Mouse (Mus musculus): ENCODE results near the gene Rab8b. TPM values are rescaled to one million over a fixed set of nuclear protein-coding genes. Genes with fewer than 3 reads are reported as not detected.

Gene Rab8b
- 98.7 and 104 TPM in 2 replicates for total RNA-seq (2015; ENCODE audit: low replicate concordance)
- total RNA-seq (2017; ENCODE audit: low replicate concordance), result 113 and 121 TPM in 2 replicates

GRCm38 (mm10) chr9:66919382-66919971 lies at the start of gene Rab8b:
Gene Rab8b, minus strand, starts transcription at chr9:66919687.
- peak; percentile 84 for ATAC-seq (replicated peaks; ENCODE audit: low FRiP score, poor library complexity, severe bottlenecking)

GRCm38 (mm10) chr9:66967492-66967891 lies 48.0 kb upstream of the Rab8b start:
- no peak for ATAC-seq (replicated peaks; ENCODE audit: low FRiP score, poor library complexity, severe bottlenecking)

- ATAC-seq (replicated peaks; ENCODE audit: low FRiP score, poor library complexity, severe bottlenecking), result no peak
Measured at GRCm38 (mm10) chr9:66961478-66961877, 42.0 kb upstream of the Rab8b start.

GRCm38 (mm10) chr9:66957451-66957850 lies 38.0 kb upstream of the Rab8b start:
- ATAC-seq (replicated peaks; ENCODE audit: low FRiP score, poor library complexity, severe bottlenecking), result no peak

GRCm38 (mm10) chr9:66952886-66953285 lies 33.4 kb upstream of the Rab8b start:
- no peak for ATAC-seq (replicated peaks; ENCODE audit: low FRiP score, poor library complexity, severe bottlenecking)

DNA sequence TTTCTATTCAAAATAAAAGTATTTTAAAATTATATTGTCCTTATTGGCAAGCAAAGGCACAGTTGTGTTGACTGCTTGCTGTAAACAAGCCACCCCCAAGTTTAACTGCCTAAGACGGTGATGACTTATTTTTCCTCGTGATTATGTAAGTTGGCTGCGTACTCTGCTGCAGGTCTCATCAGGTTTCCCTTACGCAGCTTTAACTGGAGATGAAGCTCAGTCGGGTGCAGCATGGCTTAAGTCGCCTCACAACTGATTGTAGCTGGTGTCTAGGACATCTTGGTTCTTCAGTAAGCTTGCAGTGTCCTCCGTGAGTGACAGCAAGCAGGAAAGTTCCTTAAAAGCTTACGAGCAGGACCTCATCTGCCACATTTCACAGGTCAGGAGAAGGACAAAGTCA lies 32.8 kb upstream of the Rab8b start:
- no peak for ATAC-seq (replicated peaks; ENCODE audit: low FRiP score, poor library complexity, severe bottlenecking)

GRCm38 (mm10) chr9:66948536-66948935 lies 29.0 kb upstream of the Rab8b start:
- no peak for ATAC-seq (replicated peaks; ENCODE audit: low FRiP score, poor library complexity, severe bottlenecking)

GRCm38 (mm10) chr9:66945647-66946641 lies 26.5 kb upstream of the Rab8b start, which contains the start of gene Rps27l:
Gene Rps27l, plus strand, starts transcription at chr9:66946086.
- ATAC-seq (replicated peaks; ENCODE audit: low FRiP score, poor library complexity, severe bottlenecking), result peak; percentile 99

DNA sequence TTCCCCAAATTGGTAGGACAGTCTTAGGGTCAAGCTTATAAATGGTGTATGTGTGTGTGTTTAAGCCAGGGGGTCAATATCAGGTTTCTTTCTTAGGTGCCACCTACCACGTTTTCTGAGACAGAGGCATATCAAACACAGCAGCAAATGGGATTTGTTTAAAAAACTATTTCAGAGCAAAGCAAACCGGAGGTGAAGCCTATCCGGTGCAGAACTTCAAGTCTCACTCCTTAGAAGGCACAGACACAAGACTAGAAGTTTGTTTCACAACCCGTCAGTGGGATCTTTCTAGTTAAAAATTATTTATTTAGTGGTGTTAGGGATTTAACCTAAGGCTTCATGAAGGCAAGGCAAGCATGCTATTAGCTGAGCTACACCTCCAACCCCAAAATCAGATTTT lies 25.7 kb upstream of the Rab8b start:
- no peak for ATAC-seq (replicated peaks; ENCODE audit: low FRiP score, poor library complexity, severe bottlenecking)

- peak; percentile 77 for ATAC-seq (replicated peaks; ENCODE audit: low FRiP score, poor library complexity, severe bottlenecking)
Measured at GRCm38 (mm10) chr9:66938836-66939235, 19.3 kb upstream of the Rab8b start.

DNA sequence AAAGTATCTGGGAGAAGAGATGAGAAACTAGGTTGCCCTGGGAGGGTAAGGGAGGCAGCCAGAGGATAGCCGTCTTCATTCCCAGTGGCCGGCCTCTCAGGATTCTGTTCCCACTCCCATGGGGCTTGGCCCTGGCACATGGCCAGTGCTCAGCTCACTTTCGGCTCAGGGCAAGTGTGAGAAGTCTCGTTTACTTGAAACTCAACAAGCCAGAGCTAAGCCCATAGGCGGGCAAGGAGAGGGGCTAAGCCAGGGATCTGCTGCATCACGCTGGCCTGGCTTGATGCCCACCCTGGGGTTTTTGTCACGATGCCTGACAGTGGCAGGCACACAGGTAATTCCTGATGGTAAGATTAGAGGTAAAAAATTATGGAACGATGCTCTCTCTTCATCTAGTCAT lies 18.0 kb upstream of the Rab8b start:
- ATAC-seq (replicated peaks; ENCODE audit: low FRiP score, poor library complexity, severe bottlenecking), result no peak

DNA sequence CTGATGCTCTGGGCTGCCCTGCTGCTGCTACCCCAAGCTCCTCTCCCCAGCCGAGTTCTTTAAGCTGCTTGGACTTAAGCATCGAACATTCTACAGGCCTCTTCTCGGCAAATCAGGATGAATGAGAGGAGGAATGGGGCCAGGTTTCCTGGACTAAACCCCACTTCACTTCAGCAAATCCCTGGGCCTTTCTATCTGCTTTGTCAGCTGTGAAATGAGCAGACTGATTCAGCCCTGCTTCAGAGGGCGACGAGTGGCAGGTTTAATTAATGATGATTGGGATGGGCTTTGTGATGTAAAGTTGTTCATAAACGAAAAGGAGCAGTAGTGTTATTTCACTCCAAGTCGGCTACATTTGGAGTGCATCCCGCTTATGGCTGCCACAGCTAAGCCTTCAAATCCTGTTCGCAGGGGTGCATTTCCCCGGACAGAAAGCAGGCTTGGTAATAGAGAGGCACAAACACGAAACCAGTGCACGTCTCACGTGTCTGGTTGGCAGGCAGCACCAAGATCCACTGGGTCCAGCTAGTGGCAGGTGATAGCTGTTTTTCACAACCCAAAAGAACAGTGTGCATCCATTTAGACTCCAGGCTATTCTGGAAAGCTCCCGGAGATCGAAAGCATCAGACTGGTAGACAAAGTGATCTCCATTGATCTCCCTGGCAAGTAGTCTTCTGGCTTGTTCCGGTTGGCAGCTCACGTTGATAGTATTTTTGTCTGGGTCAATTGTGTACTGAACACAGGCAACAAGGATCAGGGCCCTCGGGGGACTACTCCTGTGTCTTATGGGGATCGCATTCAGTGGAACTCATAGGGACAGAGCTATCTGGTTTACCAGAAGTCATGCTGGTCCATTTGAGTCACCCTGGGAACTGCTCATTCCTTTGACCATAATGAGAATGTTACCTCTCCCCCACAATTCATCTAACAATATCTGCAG lies 14.7 kb upstream of the Rab8b start:
- ATAC-seq (replicated peaks; ENCODE audit: low FRiP score, poor library complexity, severe bottlenecking), result no peak

- no peak for ATAC-seq (replicated peaks; ENCODE audit: low FRiP score, poor library complexity, severe bottlenecking)
Measured at GRCm38 (mm10) chr9:66930351-66930750, 10.9 kb upstream of the Rab8b start.

- ATAC-seq (replicated peaks; ENCODE audit: low FRiP score, poor library complexity, severe bottlenecking), result no peak
Measured at GRCm38 (mm10) chr9:66927696-66928402, 8.4 kb upstream of the Rab8b start.

DNA sequence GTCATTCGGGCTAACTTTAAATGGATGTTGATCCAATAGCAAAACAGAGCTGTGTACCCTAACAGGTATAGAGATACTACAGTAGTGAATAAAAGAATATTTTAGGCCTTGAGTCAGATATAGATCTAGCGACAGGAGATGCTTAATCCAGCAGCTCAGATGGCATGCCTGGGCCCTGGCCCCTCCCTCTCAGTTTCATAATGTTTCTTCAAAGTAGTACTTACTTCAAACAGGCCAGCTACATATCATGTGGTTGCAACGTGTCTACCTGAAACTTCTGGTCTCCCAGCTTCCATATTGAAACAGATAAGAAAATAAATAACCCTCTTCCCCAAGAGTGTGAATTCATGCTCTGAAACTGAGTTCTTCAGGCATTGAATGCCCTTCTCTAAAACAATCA lies 6.4 kb upstream of the Rab8b start:
- ATAC-seq (replicated peaks; ENCODE audit: low FRiP score, poor library complexity, severe bottlenecking), result no peak

GRCm38 (mm10) chr9:66922076-66922475 lies 2.6 kb upstream of the Rab8b start:
- ATAC-seq (replicated peaks; ENCODE audit: low FRiP score, poor library complexity, severe bottlenecking), result no peak

DNA sequence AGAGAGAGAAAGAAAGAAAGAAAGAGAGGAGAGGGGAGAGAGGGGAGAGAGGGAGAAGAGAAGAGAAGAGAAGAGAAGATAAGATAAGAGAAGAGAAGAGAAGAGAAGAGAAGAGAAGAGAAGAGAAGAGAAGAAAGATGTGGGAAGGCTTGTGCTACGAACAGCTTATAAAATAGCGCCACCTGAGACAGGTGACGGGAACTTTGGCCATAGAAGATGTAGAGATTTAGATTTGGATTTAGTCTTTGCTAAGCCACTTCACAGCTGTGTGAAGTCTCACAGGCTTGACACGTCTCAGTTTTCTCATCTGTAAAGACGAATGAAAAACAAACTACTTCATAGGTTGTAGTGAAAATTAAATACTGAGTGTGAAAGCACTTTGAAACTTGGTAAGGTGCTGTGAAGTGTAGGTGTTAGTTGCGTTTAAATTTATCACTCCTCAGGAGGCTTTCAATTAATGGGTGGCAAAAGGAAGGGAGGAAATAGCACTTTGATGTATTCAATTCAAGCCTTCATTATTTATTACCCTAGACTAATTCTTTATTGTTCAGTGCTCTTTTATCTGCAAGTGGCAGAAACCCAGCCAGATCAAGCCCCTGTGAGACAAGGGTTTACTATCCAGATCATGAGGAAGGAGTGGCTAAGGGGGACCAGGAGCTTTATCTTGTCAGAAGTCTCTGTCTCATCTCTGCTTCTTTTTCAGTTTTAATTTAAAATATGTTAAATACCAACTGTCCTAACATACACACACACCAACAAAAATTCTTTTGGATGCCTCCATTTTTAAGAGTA lies 1.2 kb upstream of the Rab8b start:
- ATAC-seq (replicated peaks; ENCODE audit: low FRiP score, poor library complexity, severe bottlenecking), result no peak

DNA sequence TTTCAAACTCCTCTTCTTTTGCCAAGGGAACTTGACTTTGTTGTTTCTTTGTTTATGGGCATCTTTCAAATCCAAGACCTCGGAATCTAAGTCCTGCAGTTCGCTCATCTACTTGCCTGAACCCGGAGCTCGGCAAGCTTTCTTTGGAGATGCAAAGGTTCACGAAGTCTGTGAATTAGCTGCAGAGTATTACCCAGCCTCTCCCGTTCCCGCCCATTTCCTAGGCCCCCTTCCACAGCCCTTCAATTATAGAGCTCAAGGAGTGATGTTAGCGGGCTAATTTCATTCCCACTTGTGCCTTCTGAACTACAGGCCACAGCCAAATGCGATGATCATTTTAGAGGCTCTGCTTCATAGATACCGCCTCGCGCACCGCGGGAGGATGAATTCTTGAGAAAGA lies 494 bp upstream of the Rab8b start:
- ATAC-seq (replicated peaks; ENCODE audit: low FRiP score, poor library complexity, severe bottlenecking), result 0 out of 2 replicates have a peak, but pooled peaks have one; percentile 8
